Mouse (Mus musculus) retina, embryonic 14.5 days (tissue): ENCODE measurements around the gene 1700015G11Rik.

ENCODE experiments used
- DNase-seq: peaks from one replicate; pipeline ENCODE4 v3.0.0-alpha.2; 2015; ENCODE audit warnings: low spot score

The 1700015G11Rik gene

DNA sequence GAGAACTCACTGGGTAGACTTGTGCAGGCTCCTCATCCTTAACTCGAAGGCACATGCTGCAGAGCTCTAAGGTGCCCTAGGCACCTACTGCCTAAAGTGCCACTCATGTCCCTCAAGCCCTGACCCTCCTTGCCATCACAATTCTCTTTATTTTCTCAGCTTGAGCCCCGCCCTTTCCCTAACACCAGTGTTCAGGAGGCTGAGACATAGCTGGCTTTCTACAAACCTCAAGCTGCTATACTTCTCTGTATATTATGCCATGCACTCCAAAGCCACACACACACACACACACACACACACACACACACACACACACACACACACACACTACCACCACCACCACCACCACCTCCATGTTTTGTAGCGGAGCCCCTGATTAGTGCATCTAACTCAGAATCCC lies at the start of gene 1700015G11Rik:
Gene 1700015G11Rik, minus strand, starts transcription at position 101 of the 400 bp plus-strand sequence.
- DNase-seq, result no peak

DNA sequence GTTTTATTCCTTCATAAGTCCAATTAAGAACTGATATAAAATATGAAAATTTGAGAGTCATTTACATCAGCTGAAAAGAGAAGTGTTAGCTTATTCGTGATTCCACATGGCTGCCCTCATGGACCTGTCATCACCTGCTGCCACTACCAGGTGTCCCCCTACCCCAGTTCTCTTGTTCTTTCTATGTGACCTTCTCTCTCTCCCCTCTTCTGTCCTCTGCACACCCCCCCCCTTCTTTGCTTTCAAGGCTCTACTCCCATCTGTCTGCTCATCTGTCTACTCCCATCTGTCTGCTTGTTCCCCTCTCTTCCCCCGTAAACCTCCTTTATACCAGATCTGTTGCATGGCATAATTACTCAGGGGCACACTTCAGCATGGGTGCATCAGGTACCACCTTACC lies 41.4 kb upstream of the 1700015G11Rik start:
- DNase-seq, result no peak

DNA sequence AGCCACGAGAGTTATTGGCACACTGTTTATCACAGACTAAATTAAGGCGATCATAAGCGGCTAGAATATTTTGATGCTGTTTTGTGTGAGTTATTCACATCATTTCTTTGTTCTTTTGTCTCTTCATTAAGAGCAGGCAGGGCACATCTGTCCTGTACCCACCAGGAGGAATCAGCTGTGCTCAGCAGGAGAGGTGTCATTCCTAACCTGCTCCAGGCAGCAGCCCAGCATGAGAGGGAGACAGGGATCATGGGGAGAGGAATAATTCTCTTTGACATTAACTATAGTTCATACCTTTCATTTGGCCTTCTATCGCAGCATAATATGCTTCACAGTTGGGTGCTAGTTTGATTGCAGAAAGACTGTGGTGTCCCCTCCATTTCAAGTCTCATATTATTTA lies 40.7 kb upstream of the 1700015G11Rik start:
- peak; percentile 12 for DNase-seq

DNA sequence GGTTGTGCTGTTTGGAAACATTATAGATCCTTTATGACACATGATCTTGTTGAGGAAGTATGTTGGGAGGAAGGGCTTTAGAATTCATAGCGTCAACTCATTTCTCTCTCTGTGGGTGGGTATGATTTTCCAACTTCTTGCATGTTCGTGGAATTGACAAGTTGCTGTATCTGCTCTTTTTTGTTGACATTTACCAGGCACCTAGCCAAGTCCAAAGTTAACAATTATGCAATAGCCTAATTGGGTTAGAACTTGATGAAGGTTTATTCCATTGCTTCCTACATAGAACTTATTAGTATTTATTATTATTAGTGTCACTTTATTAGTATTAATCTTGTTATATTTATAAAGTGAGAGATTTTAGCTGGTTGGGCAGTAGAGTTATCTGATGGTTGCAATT lies 40.3 kb upstream of the 1700015G11Rik start:
- DNase-seq, result no peak

DNA sequence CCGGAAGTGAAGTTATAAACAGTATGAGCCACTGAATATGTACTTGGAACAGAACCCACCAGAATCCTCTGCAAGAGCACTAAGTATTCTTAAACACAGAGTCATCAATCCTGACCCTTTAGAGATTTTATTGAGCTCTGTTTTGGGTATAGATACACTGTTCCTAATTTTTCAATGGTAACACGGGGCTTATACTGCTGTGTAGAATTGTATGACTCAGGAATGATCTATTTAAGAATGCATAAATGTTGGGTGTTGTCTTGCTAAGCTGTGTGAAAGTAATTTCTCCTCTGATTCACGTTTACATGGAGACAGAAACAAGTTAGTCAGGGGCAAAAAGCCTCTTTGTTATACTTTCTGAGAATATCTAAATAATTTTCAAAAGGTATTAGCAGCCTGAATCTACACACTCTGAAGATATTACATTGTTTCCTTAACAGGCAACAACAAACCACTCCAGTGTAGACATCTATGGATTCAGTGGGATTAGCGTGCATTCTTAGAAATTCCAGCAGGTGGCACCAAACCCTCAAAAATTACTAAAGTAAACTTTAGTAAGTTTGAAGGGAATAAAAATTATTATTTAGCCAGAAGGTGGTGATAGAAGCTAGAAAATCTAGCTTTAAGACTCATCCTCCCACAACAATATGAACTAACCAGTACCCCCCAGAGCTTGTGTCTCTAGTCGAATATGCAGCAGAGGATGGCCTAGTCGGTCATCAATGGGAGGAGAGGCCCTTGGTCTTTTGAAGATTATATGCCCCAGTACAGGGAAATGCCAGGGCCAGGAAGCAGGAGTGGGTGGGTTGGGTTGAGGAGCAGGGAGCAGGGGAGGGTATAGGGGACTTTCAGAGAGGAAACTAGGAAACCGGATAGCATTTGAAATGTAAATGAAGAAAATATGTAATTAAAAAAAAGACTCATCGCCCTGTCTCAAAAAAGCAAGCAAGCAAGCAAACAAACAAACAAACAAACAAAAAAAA lies 22.4 kb upstream of the 1700015G11Rik start:
- peak; percentile 88 for DNase-seq

DNA sequence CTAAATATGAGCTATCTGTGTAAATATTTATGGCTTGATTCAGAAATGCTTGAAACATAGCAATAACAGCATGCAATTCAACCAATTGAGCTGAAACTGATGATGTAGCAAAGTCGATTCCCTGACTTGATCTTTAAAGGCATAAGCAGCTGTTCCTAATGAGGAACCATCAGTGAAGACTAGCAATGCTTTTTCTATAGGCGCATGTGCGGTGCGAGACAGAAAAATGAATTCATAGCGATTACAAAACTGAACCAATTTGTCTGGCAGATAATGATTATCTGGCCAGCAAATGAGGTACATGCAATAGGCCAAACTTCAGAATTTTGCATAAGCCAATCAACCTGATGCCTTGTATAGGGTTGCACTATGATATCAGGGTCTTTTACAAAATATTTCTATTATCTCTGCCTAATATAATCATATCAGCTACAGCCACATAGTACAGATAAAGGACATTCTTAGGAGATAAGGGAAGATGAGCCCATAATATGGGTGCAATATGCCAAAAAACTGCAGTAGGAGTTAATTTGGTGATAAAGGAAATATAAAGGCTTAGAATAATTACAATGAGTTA lies 8.6 kb upstream of the 1700015G11Rik start:
- DNase-seq, result no peak

DNA sequence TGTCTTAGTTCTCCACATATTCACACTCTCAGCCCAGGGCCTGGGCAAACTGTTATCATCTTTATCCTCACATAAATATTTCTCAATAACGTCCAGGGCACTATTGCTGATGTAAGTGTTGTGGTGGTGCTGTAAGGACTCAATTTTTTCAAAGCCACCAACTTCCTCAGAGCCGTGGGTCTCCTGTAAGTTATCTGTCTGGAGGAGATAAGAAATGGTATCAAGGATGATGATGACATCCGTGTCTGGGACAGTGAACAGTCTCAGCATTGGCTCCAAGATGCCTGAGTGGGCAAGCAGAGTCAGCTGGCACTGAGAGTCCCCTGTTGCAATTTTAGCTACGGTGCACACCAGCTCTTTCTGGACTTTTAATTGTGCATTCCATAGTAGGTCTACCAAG lies 6.5 kb upstream of the 1700015G11Rik start:
- DNase-seq, result no peak

DNA sequence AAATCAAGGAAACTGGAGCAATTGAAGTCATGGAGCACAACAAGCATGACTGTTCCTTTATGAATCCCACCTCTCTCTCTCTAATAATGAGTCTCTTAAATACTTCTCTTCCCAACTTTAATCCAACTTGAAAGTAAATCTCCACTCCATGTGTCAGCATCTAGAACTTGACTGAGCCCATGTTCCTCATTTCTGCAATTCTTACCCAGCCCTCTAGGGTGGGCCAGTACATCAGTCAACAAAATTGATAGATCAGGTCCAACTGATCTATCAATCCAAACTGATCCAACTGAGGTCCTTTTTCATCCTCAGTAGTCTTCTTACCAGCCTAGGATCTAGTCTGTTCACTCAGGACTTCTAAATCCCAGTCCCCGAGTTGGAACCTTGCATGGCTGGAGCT lies 348 bp downstream of the 1700015G11Rik start:
- DNase-seq, result no peak

DNA sequence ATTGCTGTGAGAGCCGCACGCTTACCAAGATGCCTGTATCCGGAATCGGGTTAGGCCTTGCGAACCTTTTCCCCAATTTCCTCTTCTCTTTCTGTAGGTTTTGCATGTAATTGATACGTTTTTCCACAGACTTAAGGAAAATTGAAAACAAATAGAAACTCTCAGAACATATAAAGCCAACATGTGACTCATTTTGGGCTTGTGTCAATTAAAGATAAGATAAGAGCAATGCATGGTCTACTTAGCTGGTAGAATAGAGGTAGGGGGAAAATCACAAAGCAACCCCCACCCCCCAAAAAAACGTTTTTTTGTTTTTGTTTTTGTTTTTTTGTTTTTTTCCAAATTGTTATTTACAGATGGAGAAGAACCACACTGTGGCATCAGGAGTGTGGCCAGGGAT lies 2.1 kb downstream of the 1700015G11Rik start:
- DNase-seq, result no peak

DNA sequence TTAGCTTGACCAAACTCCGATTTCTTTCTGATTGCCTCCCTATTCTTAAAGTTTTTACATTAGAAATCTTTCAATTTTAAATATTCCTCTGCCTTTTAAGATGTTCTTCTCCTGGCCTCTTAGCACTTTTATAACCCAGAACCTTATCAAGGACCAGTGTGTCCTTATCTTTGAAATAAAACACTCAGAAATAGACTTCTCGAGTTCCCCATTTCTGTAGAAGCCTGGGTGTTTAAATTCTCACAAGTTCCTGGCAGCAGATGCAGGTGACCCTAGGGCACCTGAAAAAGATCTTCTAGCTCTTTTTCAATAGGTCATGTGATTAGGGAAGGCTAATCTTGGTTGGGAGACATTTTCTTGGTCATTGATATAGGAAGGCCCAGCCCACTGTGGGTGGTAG lies 8.4 kb downstream of the 1700015G11Rik start:
- no peak for DNase-seq

DNA sequence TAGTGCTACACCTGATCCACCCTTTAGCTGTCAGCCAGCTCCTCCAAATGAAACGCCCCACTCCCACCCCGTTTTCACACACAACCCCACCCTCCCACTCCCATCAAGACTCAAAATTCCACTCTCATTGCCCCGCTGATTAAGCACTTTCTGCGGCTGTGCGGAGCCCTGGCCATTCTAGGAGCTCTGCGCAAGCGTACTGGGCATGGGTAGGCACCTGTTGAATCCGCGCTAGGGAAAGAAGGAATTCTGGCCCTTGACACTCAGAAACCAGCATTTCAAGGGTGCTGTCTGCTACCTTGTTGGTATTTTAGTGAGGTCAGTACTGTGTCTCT lies 9.3 kb downstream of the 1700015G11Rik start:
- DNase-seq, result no peak

DNA sequence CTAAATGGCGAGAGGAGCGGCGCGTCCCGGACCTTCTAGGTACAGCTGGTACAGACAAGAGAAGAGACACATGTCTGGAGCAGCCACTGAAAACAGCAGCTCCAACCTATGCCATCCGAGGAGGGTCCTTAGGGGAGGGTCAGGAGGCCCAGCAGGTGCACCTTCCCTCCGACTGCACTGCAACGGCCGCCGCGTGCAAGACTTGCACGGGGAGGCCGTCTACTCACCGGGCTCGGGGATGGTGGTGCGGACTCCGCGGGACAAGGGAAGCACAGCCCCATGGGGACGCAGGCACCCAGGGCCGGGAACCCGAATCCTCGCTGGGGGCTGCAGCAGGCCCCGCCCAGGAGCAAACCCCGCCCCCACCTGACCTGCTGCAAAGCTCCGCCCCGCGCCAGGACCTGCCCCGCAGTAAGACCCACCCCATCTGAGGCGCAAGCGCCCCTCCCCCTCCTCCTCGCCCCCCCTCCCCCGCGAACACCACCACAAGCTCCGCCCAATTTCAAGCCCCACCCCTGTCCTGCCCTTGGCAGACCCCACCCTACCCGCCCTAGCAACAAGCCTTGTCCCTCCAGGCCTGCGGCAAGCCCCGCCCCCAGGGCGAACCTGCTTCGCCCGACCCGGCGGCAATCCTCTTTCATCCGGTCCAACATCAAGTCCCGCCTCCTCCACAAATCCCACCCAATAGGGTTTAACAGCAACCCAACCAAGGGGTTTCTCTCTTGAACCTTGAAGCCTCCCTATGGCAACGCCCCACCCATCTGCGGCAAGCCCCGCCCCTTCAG lies 9.8 kb downstream of the 1700015G11Rik start, which contains the start of gene Svip:
Gene Svip, minus strand, starts transcription at position 508 of the 785 bp plus-strand sequence.
- peak; percentile 92 for DNase-seq

DNA sequence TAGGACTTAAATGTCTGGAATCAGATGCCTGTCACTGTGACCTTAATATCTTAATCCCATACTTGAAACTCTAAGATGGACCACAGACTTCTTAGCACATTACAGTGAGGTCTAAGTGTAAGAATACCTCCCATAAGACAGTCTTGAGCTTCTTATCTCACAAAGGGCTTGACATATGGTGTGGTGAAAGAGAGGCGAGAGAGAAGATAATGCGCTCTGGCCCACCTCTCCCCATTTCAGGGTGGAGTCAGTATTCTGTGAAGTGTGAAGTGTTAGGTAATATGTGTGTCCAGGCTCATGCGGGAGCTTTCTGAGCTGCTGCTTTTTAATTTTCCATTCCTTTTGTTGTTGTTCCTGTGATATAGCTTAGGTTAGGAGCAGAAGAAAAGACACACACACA lies 24.5 kb downstream of the 1700015G11Rik start:
- DNase-seq, result no peak

DNA sequence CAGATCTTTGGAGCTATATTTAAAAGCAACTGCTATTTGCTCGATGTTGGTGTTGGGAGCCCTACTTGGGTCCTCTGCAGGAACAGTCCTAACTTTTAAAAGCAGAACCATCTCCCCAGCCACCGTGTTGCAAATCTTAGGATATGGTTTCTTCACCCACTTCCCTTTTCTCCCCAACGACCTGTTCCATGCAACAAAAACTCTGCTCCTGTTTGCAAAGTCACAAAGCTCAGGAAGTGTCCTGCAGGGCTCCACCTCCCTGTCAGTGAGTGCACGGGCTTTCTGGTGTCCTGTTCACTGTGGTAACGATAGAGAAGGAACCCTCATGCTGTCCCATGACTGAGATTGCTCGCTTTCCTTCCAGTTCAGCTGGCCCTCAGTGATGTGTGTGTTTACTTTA lies 28.6 kb downstream of the 1700015G11Rik start:
- DNase-seq, result no peak

DNA sequence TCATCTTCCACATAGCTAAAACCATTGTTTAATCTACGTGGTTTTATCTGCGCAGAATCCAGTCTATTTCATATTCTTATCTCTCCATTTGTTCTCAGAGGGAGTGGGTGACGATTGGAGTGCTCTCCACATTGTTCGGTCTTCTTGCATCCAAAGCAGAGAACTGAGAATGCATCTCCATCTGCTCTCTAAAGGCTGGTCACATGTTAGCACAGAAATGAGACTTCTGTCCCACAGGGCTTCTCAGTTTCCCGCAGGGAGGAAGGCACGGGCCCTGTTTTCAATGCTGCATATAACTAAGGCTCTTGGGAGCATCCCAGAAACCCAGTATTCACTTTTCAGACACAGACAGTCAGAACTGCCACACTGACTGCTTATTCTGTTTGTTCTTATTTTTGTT lies 29.8 kb downstream of the 1700015G11Rik start:
- no peak for DNase-seq

DNA sequence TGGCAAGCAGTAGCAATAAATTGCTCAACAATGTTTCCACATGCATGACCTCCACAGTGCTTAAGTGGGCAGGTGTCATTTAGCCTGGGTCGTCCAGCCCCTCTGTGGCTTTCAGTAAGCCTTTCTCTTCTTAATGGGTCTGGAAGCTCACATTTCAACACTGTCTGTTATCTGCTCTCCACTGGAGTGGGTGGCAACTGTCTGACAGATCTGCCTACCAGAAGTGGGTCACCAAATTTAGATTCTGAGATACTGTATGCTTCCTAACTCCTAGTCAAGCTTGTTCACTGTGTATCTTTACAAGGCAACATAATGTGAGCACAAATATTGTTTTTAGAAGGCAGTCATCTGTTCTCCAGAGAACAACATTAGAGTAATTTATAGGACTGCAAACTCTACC lies 33.2 kb downstream of the 1700015G11Rik start:
- no peak for DNase-seq

DNA sequence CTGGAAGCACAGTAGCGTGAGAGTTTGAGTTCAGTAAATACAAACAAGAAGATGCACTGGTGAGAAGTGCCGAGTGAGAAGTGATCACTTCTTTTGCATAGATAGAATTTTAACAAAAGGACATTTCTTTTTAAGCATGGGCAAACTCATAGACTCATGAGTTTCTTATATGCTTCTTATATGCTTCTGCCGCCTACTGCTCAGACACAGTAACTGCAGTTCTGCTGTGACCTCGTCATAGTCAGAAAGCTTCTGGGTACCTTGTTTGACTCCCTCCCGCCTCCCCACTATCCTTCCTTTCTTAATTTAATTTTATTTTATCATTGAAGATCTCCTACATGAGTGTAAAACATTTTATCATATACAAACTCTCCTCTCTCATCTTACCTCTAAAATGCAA lies 36.3 kb downstream of the 1700015G11Rik start:
- peak; percentile 34 for DNase-seq

DNA sequence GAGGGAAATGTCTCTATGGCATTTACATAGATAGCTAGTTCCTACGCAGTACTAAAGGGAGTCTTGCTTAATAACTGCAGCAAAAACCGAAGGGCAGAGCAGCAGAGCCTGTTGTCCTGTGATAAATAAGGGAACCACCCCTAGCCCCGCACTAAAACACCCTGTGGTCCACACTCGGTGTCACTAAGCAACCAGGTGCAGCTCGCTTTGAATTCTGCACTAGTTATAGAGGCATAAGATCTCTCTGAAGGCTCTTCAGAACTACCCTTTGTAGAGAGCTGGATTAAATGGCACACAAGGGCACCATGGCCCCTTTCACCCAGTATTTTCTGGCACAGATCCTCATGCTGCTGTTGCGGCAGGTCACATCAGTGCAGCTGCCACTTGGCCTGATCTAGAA lies 40.3 kb downstream of the 1700015G11Rik start:
- no peak for DNase-seq

DNA sequence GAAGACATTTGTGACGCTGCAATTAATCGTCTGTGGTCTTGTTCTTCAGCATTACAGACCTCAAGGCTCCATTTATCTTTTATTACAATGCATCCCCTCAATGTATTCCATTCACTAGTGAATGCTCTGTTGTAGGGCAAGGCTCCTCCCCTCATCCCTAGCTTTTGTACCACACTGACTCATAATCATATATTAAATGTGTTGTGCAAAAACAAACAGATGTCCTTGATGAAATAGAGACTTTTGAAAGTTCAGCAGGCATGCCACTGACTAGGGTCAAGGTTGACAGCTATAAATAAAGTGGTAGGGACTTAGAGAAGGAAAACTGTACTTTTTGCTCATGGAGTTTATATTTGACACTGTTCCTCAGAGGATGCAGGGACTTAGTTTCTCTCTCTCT lies 42.0 kb downstream of the 1700015G11Rik start:
- no peak for DNase-seq

DNA sequence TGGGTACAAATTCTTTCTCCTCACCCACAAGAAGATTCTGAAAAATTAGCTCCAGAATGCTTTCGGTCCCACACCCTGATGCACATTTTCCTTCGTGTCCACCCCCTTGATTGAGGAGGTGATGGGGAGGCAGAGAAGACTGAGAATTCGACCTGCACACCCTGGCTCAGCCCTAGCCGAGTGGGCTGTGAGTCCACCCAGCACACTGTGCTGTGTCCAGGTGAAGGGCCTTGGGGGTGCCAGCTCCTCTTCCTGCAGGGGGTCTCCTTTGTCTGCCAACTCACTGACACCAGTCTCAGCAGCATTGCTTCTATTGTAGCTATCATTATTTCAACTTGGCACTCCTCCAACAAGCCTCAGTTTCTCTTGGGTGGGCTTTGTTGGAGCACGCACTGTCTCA lies 42.4 kb downstream of the 1700015G11Rik start:
- DNase-seq, result no peak

DNA sequence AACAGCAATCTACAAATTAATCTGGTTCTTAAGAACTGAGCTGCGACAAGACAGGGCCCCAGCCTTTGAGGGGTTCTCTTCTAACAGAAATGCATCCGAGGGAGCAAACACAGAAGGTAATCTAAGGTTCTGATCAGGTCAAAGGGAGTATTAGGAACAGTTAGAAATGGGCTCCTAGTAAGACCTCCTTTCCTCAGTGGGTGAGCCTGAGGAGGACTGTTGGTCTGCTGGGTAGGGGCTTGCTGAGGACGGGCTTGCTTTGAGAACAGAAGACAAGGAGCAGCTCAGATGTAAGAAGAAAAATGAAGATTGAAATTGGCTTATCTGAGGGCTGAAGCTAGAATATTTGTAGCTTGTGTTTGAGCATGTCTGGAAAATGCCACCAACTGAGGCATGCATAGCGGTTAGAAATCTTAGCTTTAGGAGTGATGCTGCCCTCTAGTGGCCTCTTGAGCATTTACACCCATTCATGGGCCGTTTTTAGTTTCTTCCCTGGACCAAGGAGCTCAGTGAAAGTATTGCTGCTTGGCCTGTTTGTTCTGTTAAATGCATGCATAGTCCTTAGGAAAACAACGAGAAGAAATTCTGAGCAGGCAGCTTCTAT lies 43.2 kb downstream of the 1700015G11Rik start:
- DNase-seq, result peak; percentile 86

DNA sequence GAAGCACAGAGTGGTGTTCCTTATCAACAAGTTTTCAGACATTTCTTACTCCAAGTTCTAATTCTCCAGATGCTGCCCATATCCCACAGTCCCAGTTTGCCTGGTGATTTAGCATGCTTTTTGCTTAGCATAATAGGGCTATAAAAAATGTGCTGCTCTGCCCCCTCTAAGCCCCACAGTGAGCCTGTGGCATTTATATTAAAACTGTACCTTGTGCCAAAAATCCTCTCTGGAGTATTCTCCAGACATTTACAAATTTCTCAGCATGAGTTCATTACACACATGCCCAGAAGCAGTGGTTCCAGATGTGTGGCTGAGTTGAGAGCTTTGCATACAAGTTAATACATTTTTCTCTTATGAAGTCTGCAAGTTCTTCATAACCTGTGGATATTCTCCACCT lies 46.1 kb downstream of the 1700015G11Rik start:
- no peak for DNase-seq
